Mouse (Mus musculus) ES-Bruce4 (cell line): ENCODE results near the gene Pin1. TPM values are rescaled to one million over a fixed set of nuclear protein-coding genes. Genes with fewer than 3 reads are reported as not detected.

Experiments
- H3K27ac ChIP-seq: 2 replicates; pipeline ENCODE4 v1.5.1; 2012; ENCODE audit warnings: low read length, inconsistent platforms; ENCODE audit not compliant: insufficient read depth
- H3K27me3 ChIP-seq: 2 replicates; pipeline ENCODE4 v1.6.1; 2012; ENCODE audit warnings: mild to moderate bottlenecking, low read length, inconsistent platforms; ENCODE audit not compliant: control insufficient read depth, poor library complexity, insufficient read depth, severe bottlenecking
- H3K36me3 ChIP-seq: 2 replicates; pipeline ENCODE4 v1.6.1; 2012; ENCODE audit warnings: inconsistent platforms, mild to moderate bottlenecking, low read length, moderate library complexity; ENCODE audit not compliant: control insufficient read depth, poor library complexity, insufficient read depth, severe bottlenecking
- H3K4me1 ChIP-seq: one replicate; pipeline ENCODE4 v1.8.1; 2011; ENCODE audit warnings: low read length; ENCODE audit not compliant: control insufficient read depth, insufficient read depth
- H3K4me3 ChIP-seq: 2 replicates; pipeline ENCODE4 v1.5.1; 2011; ENCODE audit warnings: low read depth, mild to moderate bottlenecking, low read length
- H3K9ac ChIP-seq: 2 replicates; pipeline ENCODE4 v1.6.1; 2012; ENCODE audit warnings: low read depth, mild to moderate bottlenecking, inconsistent platforms; ENCODE audit not compliant: poor library complexity, severe bottlenecking
- H3K9me3 ChIP-seq: replicated peaks from 2 replicates; pipeline ENCODE4 v1.6.1; 2012; ENCODE audit warnings: mild to moderate bottlenecking, low read length, inconsistent platforms; ENCODE audit not compliant: control insufficient read depth, poor library complexity, insufficient read depth, severe bottlenecking
- CTCF ChIP-seq: IDR thresholded peaks from one replicate; pipeline ENCODE4 v1.8.1; 2011; ENCODE audit warnings: low read depth, low read length
- EP300 ChIP-seq: IDR thresholded peaks from 2 replicates; pipeline ENCODE4 v1.6.1; 2011; ENCODE audit warnings: low read depth, low read length; ENCODE audit not compliant: insufficient read depth
- POLR2A ChIP-seq: IDR thresholded peaks from one replicate; pipeline ENCODE4 v1.8.1; 2011; ENCODE audit warnings: low read length; ENCODE audit not compliant: insufficient read depth
- polyA plus RNA-seq: library from polyadenylated mRNA; stranded (reverse); fragments of >200 nt; gene quantifications from 2 replicates; pipeline ENCODE4 v1.2.4, GENCODE M21; 2011; ENCODE audit warnings: low read depth; ENCODE audit not compliant: missing spikeins, insufficient read depth, insufficient read length

Pin1 gene
- polyA plus RNA-seq, 1 experiment: 17.6 TPM

GRCm38 (mm10) chr9:20668065-20668464 lies 16.2 kb downstream of the Pin1 start:
- Histone ChIP-seq H3K36me3 (peaks cover 8% of the 10 kb centered on the region), H3K27ac (no peak overlapping the region), H3K4me1 (peaks cover 7% of the 10 kb centered on the region), H3K9me3 (no peaks in the 10 kb centered on the region), H3K27me3 (no peaks in the 10 kb centered on the region), H3K9ac (no peak overlapping the region), H3K4me3 (no peak overlapping the region)
- TF ChIP-seq EP300 (no peak), CTCF (no peak)

DNA sequence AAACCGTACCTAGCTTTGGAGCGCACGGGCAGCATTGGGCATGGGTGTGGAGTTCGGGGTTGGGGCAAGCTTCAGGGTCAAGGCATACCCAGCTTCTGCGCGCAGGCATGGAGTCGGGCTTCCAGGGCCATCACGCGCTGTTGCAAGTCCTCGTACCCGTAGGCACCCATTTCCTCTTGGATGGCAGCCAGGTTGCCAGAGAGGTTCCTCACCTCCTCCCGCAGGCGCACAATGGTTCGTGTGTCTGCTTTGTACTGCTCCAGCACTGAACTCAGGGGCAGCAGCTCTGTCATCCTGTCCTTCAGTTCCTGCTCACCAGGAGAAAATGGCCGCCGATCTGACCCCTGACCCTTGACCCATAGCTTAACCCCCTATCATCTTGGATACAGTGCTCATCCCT lies 20.2 kb downstream of the Pin1 start:
- no peaks in the 10 kb centered on the region for H3K27me3 ChIP-seq
- H3K4me3 ChIP-seq: peak overlapping the region; percentile 19
- TF ChIP-seq EP300 (no peak), CTCF (no peak), POLR2A (no peak)
- peaks cover 2% of the 10 kb centered on the region for H3K4me1 ChIP-seq
- H3K27ac ChIP-seq: no peak overlapping the region
- no peak overlapping the region for H3K9ac ChIP-seq
- H3K36me3 ChIP-seq: no peaks in the 10 kb centered on the region
- no peaks in the 10 kb centered on the region for H3K9me3 ChIP-seq

DNA sequence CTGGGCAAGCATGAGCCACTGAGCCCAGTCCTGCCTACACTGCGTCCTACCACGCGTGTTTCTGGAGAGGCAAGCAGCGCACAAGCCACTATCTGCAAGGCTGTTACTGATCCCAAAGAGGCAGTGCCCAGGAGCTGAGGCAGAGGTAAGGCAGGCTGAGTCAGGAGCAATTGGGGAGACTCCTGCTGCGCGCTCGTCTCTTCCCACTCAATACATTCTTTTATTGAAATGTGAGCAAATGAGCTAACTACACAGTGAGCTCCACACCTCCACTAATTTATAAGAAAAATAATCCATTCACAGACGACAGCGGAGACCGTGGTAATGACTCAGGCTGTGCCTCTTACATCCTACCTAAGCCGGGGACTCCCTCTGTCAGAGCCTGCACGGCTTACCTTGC lies 26.0 kb downstream of the Pin1 start:
- TF ChIP-seq EP300 (no peak), CTCF (no peak), POLR2A (no peak)
- no peaks in the 10 kb centered on the region for H3K9me3 ChIP-seq
- H3K36me3 ChIP-seq: no peaks in the 10 kb centered on the region
- H3K4me1 ChIP-seq: no peaks in the 10 kb centered on the region
- no peaks in the 10 kb centered on the region for H3K27me3 ChIP-seq
- H3K4me3 ChIP-seq: no peak overlapping the region
- H3K9ac ChIP-seq: no peak overlapping the region
- H3K27ac ChIP-seq: no peak overlapping the region

DNA sequence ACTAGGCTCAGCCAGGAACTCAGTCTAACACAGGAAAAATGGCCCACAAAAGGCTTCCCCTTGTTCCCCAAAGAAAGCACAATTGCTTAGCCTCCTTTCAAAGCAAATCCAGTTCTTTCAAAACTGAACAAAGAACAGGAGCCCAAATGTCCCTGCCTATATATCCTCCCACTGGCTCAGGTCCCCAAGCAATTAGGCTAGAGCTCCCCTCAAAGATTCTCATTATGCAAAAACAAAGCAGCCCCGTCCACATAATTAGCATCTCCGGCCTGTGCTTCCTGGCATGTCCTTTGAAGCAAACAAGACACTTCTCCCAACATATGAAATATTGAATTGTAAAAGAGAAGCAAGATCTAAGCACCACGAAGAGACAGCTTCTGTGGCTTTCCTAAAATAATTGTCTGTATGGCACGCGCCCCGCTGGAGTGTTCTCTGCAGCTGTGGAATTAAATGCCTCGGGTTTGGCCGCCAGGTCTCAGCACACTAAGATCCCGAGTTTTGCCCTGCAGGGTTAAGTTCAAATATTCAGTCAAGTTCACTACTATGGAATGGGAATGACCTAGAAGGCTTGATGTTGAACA lies 28.6 kb downstream of the Pin1 start:
- Histone ChIP-seq H3K4me1 (no peaks in the 10 kb centered on the region), H3K9ac (no peak overlapping the region), H3K4me3 (no peak overlapping the region), H3K27me3 (no peaks in the 10 kb centered on the region), H3K9me3 (no peaks in the 10 kb centered on the region), H3K36me3 (no peaks in the 10 kb centered on the region), H3K27ac (no peak overlapping the region)
- TF ChIP-seq EP300 (no peak), POLR2A (no peak), CTCF (no peak)

DNA sequence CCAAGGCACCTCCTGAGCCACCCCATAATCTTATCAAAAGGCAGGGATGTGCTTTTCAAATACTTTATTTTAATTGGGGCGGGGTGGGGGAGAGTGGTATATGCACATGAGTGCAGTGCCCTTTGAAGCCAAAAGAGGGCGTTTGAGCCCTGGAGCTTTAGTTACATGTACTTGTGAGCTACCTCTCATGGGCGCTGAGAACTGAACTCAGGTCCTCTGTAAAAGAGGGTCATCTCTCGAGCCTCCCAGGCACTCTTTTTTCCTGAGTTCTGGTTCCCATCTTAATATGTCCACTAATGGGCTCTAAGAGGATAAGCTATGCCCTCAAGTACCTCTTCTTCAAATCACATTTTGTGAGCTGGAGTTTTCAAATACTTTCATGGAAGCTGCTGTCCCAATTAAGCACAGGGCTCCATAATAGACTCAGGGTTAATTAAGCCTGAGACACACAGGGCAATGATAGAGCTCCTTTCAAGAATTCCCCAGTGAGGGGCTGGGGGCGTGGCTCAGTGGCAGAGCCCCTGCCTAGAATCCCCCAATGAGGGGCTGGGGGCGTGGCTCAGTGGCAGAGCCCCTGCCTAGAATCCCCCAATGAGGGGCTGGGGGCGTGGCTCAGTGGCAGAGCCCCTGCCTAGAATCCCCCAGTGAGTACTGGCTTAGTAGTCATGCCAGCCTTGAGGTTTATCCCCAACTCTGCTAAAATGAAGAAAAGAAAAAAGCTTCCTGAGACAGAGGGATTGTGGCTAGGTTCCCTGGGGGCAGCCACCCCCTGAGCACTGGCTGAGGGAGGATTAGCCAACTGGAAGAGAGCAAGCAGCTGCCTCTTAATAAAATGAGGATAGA lies 29.9 kb downstream of the Pin1 start:
- H3K27me3 ChIP-seq: no peaks in the 10 kb centered on the region
- TF ChIP-seq POLR2A (no peak), CTCF (no peak), EP300 (no peak)
- H3K4me3 ChIP-seq: no peak overlapping the region
- H3K4me1 ChIP-seq: no peaks in the 10 kb centered on the region
- no peaks in the 10 kb centered on the region for H3K36me3 ChIP-seq
- H3K9me3 ChIP-seq: no peaks in the 10 kb centered on the region
- H3K9ac ChIP-seq: no peak overlapping the region
- no peak overlapping the region for H3K27ac ChIP-seq

DNA sequence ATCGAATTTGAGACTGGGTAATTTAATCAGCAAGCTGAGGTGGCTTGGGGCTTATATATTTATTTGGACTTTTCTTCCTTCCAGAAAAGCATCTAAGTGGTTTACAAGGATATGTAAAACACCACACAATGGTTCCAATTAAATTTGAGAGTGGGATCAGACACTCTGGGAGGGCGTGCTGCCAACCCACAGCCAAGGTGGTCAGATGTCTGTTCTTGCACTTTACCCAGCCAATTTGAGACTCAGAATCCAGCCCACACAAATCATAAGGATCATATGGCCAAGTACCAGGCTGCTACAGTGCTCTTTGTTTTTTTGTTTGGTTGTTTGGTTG lies 30.5 kb downstream of the Pin1 start:
- Histone ChIP-seq H3K27ac (no peak overlapping the region), H3K27me3 (no peaks in the 10 kb centered on the region), H3K36me3 (no peaks in the 10 kb centered on the region), H3K4me3 (no peak overlapping the region), H3K9ac (no peak overlapping the region), H3K4me1 (no peaks in the 10 kb centered on the region), H3K9me3 (no peaks in the 10 kb centered on the region)
- TF ChIP-seq CTCF (no peak), EP300 (no peak), POLR2A (no peak)
